Mouse (Mus musculus): ENCODE measurements around the gene Cmtr1. TPM values are rescaled to one million over a fixed set of nuclear protein-coding genes. Genes with fewer than 3 reads are reported as not detected.

Gene Cmtr1
- polyA plus RNA-seq, 1 experiment from 2014 or later = 96.5 TPM

DNA sequence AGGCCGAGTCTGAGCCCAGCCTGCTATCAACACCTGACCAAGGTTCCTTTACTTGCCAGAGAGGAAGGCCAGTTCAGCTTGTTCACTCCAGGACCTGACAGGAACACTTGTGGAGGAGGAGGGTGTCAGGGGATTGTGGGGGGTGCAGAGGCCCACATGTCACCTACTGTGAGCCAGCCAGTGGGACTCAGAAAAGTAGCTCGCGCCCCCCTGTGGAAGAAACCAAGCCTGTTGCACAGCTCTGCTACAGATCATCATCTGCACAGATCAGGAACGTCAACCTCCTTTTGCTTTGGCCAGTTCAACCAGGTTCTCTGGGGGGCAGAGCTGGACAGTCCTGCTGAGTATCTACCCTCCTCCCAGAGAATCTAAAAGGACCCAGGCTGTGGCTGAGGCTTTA is 94.1 kb downstream of the Cmtr1 start:
- peaks cover 7% of the 10 kb centered on the region; the same call in 1 of the 2 replicates for H3K4me1 ChIP-seq (replicated peaks; ENCODE audit: control insufficient read depth, insufficient read depth, low read length)
- DNase-seq (ENCODE audit: low spot score) (no peak), ATAC-seq (replicated peaks; ENCODE audit: low FRiP score, low TSS enrichment, low read depth) (no peak)
- no peak overlapping the region for H3K27ac ChIP-seq (ENCODE audit: low read depth)
- no peak overlapping the region for H3K4me2 ChIP-seq (ENCODE audit: low read length)
- H3K36me3 ChIP-seq (ENCODE audit: control insufficient read depth, insufficient read depth, low read length) = no peaks in the 10 kb centered on the region
- no peaks in the 10 kb centered on the region for H3K9me3 ChIP-seq (ENCODE audit: control insufficient read depth, low read length)
- no peak overlapping the region for H3K4me3 ChIP-seq (ENCODE audit: low read depth, low read length)
- no peak overlapping the region for H3K9ac ChIP-seq (ENCODE audit: low read length)
- H3K27me3 ChIP-seq (replicated peaks; ENCODE audit: control insufficient read depth, insufficient read depth, low read length) = no peaks in the 10 kb centered on the region
- WGBS = 57% methylated on average over 4 of the region's 4 CpGs

Other genes starting within 250 kb of the Cmtr1 start
- 13.3 and 13.6 TPM in 2 replicates for gene Pim1, start 169.8 kb upstream of the Cmtr1 start, polyA plus RNA-seq (2014; fragmentation: Nextera tagmentation; extraction: Ambion mirVana)
- not detected in 2 replicates for gene Gm17657, start 111.0 kb upstream of the Cmtr1 start, polyA plus RNA-seq (2014; fragmentation: Nextera tagmentation; extraction: Ambion mirVana)
- gene Tbc1d22b, start 110.8 kb upstream of the Cmtr1 start, polyA plus RNA-seq (2014; fragmentation: Nextera tagmentation; extraction: Ambion mirVana) = 13.9 and 14.0 TPM in 2 replicates
- gene Tmem217, start 108.2 kb upstream of the Cmtr1 start, polyA plus RNA-seq (2014; fragmentation: Nextera tagmentation; extraction: Ambion mirVana) = 0.30 and 0.39 TPM in 2 replicates
- gene Rnf8, start 45.8 kb upstream of the Cmtr1 start, polyA plus RNA-seq (2014; fragmentation: Nextera tagmentation; extraction: Ambion mirVana) = 76.0 and 86.7 TPM in 2 replicates
- gene Gm28043, start 45.7 kb upstream of the Cmtr1 start, polyA plus RNA-seq (2014; fragmentation: Nextera tagmentation; extraction: Ambion mirVana) = 2.8 and 3.4 TPM in 2 replicates
- gene Ccdc167, start 56.4 kb downstream of the Cmtr1 start, polyA plus RNA-seq (2014; fragmentation: Nextera tagmentation; extraction: Ambion mirVana) = 16.3 and 16.4 TPM in 2 replicates

Measured in intestine, embryonic 14.5 days (tissue).